In genomic region chr3:95624628-95625503, GRCm38 (mm10) we compare ENCODE assay signal across 8 mouse cellular contexts. TPM values are rescaled to one million over a fixed set of nuclear protein-coding genes. Genes with fewer than 3 reads are reported as not detected.
DNase-seq lines count a peak whose midpoint lies in the region; ATAC-seq and TF ChIP-seq lines count a peak whose summit lies in the region.

Gene Ensa, plus strand, starts transcription at chr3:95624993.

- peak within 1 kb of the TSS; percentile 45 for H3K9ac ChIP-seq in embryonic facial prominence, embryonic 15.5 days
- peak within 1 kb of the TSS; percentile 63 for H3K9ac ChIP-seq in limb, embryonic 14.5 days (ENCODE audit: low read depth, low read length, severe bottlenecking)
- H3K9ac ChIP-seq in midbrain, postnatal 0 days (replicated peaks; ENCODE audit: low read length, poor library complexity, severe bottlenecking): peak within 1 kb of the TSS; percentile 75

- H3K9me3 ChIP-seq in embryonic facial prominence, embryonic 15.5 days (replicated peaks): no peaks in the 10 kb centered on the region
- H3K9me3 ChIP-seq in limb, embryonic 14.5 days (ENCODE audit: control insufficient read depth, low read length): no peaks in the 10 kb centered on the region
- no peaks in the 10 kb centered on the region for H3K9me3 ChIP-seq in midbrain, postnatal 0 days (ENCODE audit: low read length)

- no peak for TF ChIP-seq CTCF in bone marrow, adult 2 months (IDR thresholded peaks at IDR 0.05; ENCODE audit: control insufficient read depth, insufficient read depth, low read length)
- no peak for TF ChIP-seq CTCF in midbrain, postnatal 0 days (IDR thresholded peaks at IDR 0.05)

- peak; percentile 99 for ATAC-seq in embryonic facial prominence, embryonic 15.5 days (ENCODE audit: insufficient number of reproducible peaks, low FRiP score, low TSS enrichment, low read depth)
- ATAC-seq in limb, embryonic 14.5 days (ENCODE audit: low FRiP score, low read depth): peak; percentile 99
- ATAC-seq in midbrain, postnatal 0 days (ENCODE audit: low FRiP score): peak; percentile 99

- H3K4me3 ChIP-seq in bone marrow, adult 2 months (replicated peaks; ENCODE audit: control insufficient read depth, low read depth, low read length): peak within 1 kb of the TSS; percentile 77
- H3K4me3 ChIP-seq in embryonic facial prominence, embryonic 15.5 days (replicated peaks): peak within 1 kb of the TSS; percentile 73
- H3K4me3 ChIP-seq in limb, embryonic 14.5 days (replicated peaks; ENCODE audit: low read length): peak within 1 kb of the TSS; percentile 55
- peak within 1 kb of the TSS; percentile 49 for H3K4me3 ChIP-seq in midbrain, postnatal 0 days (ENCODE audit: low read depth, low read length)

- H3K4me1 ChIP-seq in bone marrow, adult 2 months (ENCODE audit: control insufficient read depth, insufficient read depth, low read length): no peaks in the 10 kb centered on the region; the same call in 1 of the 2 replicates
- H3K4me1 ChIP-seq in embryonic facial prominence, embryonic 15.5 days: peaks cover 13% of the 10 kb centered on the region
- peaks cover 9% of the 10 kb centered on the region for H3K4me1 ChIP-seq in limb, embryonic 14.5 days (ENCODE audit: control insufficient read depth, insufficient read depth, low read length)
- H3K4me1 ChIP-seq in midbrain, postnatal 0 days (ENCODE audit: insufficient read depth, low read length): peaks cover 5% of the 10 kb centered on the region; the same call in 1 of the 2 replicates

- TF ChIP-seq POLR2A in bone marrow, adult 2 months (IDR thresholded peaks at IDR 0.05; ENCODE audit: borderline replicate concordance, control insufficient read depth, low read depth, low read length): peak; percentile 73
- TF ChIP-seq POLR2A in limb, embryonic 14.5 days (IDR thresholded peaks at IDR 0.05; ENCODE audit: borderline replicate concordance, extremely low read depth, insufficient read depth, insufficient read length): peak; percentile 52; the same call in 1 of the 2 replicates

- H3K27me3 ChIP-seq in embryonic facial prominence, embryonic 15.5 days: no peaks in the 10 kb centered on the region
- no peaks in the 10 kb centered on the region for H3K27me3 ChIP-seq in limb, embryonic 14.5 days (ENCODE audit: control insufficient read depth, insufficient read depth, low read length)
- H3K27me3 ChIP-seq in midbrain, postnatal 0 days (ENCODE audit: insufficient read depth, low read length): no peaks in the 10 kb centered on the region

- under 1% methylated on average over 44 of the region's 44 CpGs for WGBS in bone marrow, adult 2 months
- WGBS in embryonic facial prominence, embryonic 15.5 days: under 1% methylated on average over 44 of the region's 44 CpGs
- WGBS in limb, embryonic 14.5 days: under 1% methylated on average over 42 of the region's 44 CpGs
- under 1% methylated on average over 44 of the region's 44 CpGs for WGBS in midbrain, postnatal 0 days

- H3K4me2 ChIP-seq in embryonic facial prominence, embryonic 15.5 days (replicated peaks): peak within 1 kb of the TSS; percentile 62
- H3K4me2 ChIP-seq in limb, embryonic 14.5 days (replicated peaks; ENCODE audit: low read depth, low read length, severe bottlenecking): peak within 1 kb of the TSS; percentile 59
- H3K4me2 ChIP-seq in midbrain, postnatal 0 days (ENCODE audit: low read depth, low read length, poor library complexity, severe bottlenecking): peak within 1 kb of the TSS; percentile 55

- peaks cover 41% of the 10 kb centered on the region for H3K36me3 ChIP-seq in embryonic facial prominence, embryonic 15.5 days
- H3K36me3 ChIP-seq in limb, embryonic 14.5 days (ENCODE audit: control insufficient read depth, insufficient read depth, low read length): peaks cover 34% of the 10 kb centered on the region
- peaks cover 26% of the 10 kb centered on the region for H3K36me3 ChIP-seq in midbrain, postnatal 0 days (ENCODE audit: insufficient read depth, low read length)

- peak; percentile 100 for DNase-seq in 416B (ENCODE audit: low read depth)
- peak; percentile 99 for DNase-seq in heart, adult 8-10 months (ENCODE audit: low spot score)
- DNase-seq in kidney, adult 9 months: peak; percentile 100
- peak; percentile 100 for DNase-seq in limb, embryonic 14.5 days (ENCODE audit: low spot score)
- DNase-seq in midbrain, postnatal 0 days (ENCODE audit: low spot score): peak; percentile 100
- peak; percentile 90 to 93 for DNase-seq in spleen, postnatal 14 days (ENCODE audit: low spot score in 2 of 2)

- H3K27ac ChIP-seq in bone marrow, adult 2 months (ENCODE audit: control insufficient read depth, insufficient read depth, low read depth, low read length, poor library complexity): peak within 1 kb of the TSS; percentile 85
- H3K27ac ChIP-seq in embryonic facial prominence, embryonic 15.5 days (replicated peaks): peak within 1 kb of the TSS; percentile 92
- H3K27ac ChIP-seq in limb, embryonic 14.5 days (replicated peaks; ENCODE audit: low read depth, low read length): peak within 1 kb of the TSS; percentile 90
- peak within 1 kb of the TSS; percentile 90 for H3K27ac ChIP-seq in midbrain, postnatal 0 days (ENCODE audit: low read depth, low read length)

RNA-seq across cellular contexts. Expression of gene Ensa, which starts in this region (rescaled TPM):
- polyA plus RNA-seq in bone marrow, adult 2 months (2011; ENCODE audit: insufficient read depth, insufficient read length, low replicate concordance, missing spikeins): 29.3 and 36.2 TPM in 2 replicates
- 74.8 and 77.9 TPM in 2 replicates for polyA plus RNA-seq in embryonic facial prominence, embryonic 15.5 days (2015; fragmentation: Nextera tagmentation; extraction: Ambion mirVana)
- total RNA-seq in heart, adult 8-10 months (2022): 10 to 100 TPM; 77.2 to 84.9 (median 80.6) TPM
- 32.6 and 43.4 TPM in 2 replicates for polyA plus RNA-seq in limb, embryonic 14.5 days (2012; rRNA removed)
- polyA plus RNA-seq in limb, embryonic 14.5 days (2014; fragmentation: Nextera tagmentation; extraction: Ambion mirVana): 67.8 and 74.7 TPM in 2 replicates
- 100 and 124 TPM in 2 replicates for total RNA-seq in midbrain, postnatal 0 days (2014; rRNA removed)
- polyA plus RNA-seq in midbrain, postnatal 0 days (2015; fragmentation: Nextera tagmentation; extraction: Ambion mirVana): 167 and 169 TPM in 2 replicates

Comparison
In these comparisons a context has a peak if more than half of its experiments do, and no peak if none do; other contexts are left out.
1. Peak in every context shown above with its lines: DNase-seq, ATAC-seq, H3K4me3 ChIP-seq and H3K27ac ChIP-seq.